Mouse (Mus musculus): ENCODE data around the gene Rerg.
"Not testable (repeated sequence)": the region's sequence is repeated elsewhere in the genome, so short reads cannot be mapped to it uniquely, and the experiment has no call there.

Gene Rerg

GRCm38 (mm10) chr6:137079701-137080100, 90.6 kb downstream of the Rerg start:
- no peak for DNase-seq (ENCODE audit: extremely low spot score)

GRCm38 (mm10) chr6:137076731-137077130, 93.6 kb downstream of the Rerg start:
- no peak for DNase-seq (ENCODE audit: extremely low spot score)

- no peak for DNase-seq (ENCODE audit: extremely low spot score)
Measured at GRCm38 (mm10) chr6:137076225-137076624, 94.1 kb downstream of the Rerg start.

GRCm38 (mm10) chr6:137072256-137072655, 98.0 kb downstream of the Rerg start:
- DNase-seq (ENCODE audit: extremely low spot score), result no peak

- DNase-seq (ENCODE audit: extremely low spot score), result no peak
Measured at GRCm38 (mm10) chr6:137071466-137071865, 98.8 kb downstream of the Rerg start.

- DNase-seq (ENCODE audit: extremely low spot score), result no peak
Measured at GRCm38 (mm10) chr6:137065506-137065905, 104.8 kb downstream of the Rerg start.

- no peak for DNase-seq (ENCODE audit: extremely low spot score)
Measured at GRCm38 (mm10) chr6:137064786-137065185, 105.5 kb downstream of the Rerg start.

GRCm38 (mm10) chr6:137063239-137063940, 106.9 kb downstream of the Rerg start:
- DNase-seq (ENCODE audit: extremely low spot score), result no peak

GRCm38 (mm10) chr6:137061880-137062531, 108.3 kb downstream of the Rerg start:
- no peak for DNase-seq (ENCODE audit: extremely low spot score)

- no peak for DNase-seq (ENCODE audit: extremely low spot score)
Measured at GRCm38 (mm10) chr6:137060595-137060994, 109.7 kb downstream of the Rerg start.

GRCm38 (mm10) chr6:137058257-137058656, 112.0 kb downstream of the Rerg start:
- DNase-seq (ENCODE audit: extremely low spot score), result no peak

- DNase-seq (ENCODE audit: extremely low spot score), result no peak
Measured at GRCm38 (mm10) chr6:137054073-137054472, 116.2 kb downstream of the Rerg start.

GRCm38 (mm10) chr6:137053464-137053863, 116.8 kb downstream of the Rerg start:
- no peak for DNase-seq (ENCODE audit: extremely low spot score)

GRCm38 (mm10) chr6:137053006-137053405, 117.3 kb downstream of the Rerg start:
- DNase-seq (ENCODE audit: extremely low spot score), result no peak

GRCm38 (mm10) chr6:137047036-137047435, 123.3 kb downstream of the Rerg start:
- no peak for DNase-seq (ENCODE audit: extremely low spot score)

GRCm38 (mm10) chr6:137045011-137045504, 125.2 kb downstream of the Rerg start:
- DNase-seq (ENCODE audit: extremely low spot score), result no peak

GRCm38 (mm10) chr6:137035611-137036395, 134.5 kb downstream of the Rerg start:
- DNase-seq (ENCODE audit: extremely low spot score), result not testable (repeated sequence)

GRCm38 (mm10) chr6:137030611-137031097, 139.6 kb downstream of the Rerg start:
- no peak for DNase-seq (ENCODE audit: extremely low spot score)

GRCm38 (mm10) chr6:137029931-137030610, 140.2 kb downstream of the Rerg start:
- DNase-seq (ENCODE audit: extremely low spot score), result no peak

GRCm38 (mm10) chr6:137025461-137025860, 144.8 kb downstream of the Rerg start:
- no peak for DNase-seq (ENCODE audit: extremely low spot score)

GRCm38 (mm10) chr6:137024541-137024940, 145.8 kb downstream of the Rerg start:
- no peak for DNase-seq (ENCODE audit: extremely low spot score)
